Mouse (Mus musculus): ENCODE data around the gene Gm12216. TPM values are rescaled to one million over a fixed set of nuclear protein-coding genes. Genes with fewer than 3 reads are reported as not detected.

The Gm12216 gene
- total and polyA plus RNA-seq, 2 experiments = 2.7 to 3.2 TPM

GRCm38 (mm10) chr11:53755011-53755595 is 104.0 kb downstream of the Gm12216 start:
- Histone ChIP-seq H3K9ac (ENCODE audit: low read depth, low read length) (no peak overlapping the region), H3K4me1 (ENCODE audit: control insufficient read depth, insufficient read depth, low read length) (peaks cover 5% of the 10 kb centered on the region; the same call in 1 of the 2 replicates), H3K27me3 (ENCODE audit: control insufficient read depth, insufficient read depth, low read length) (no peaks in the 10 kb centered on the region), H3K36me3 (ENCODE audit: control insufficient read depth, insufficient read depth, low read length) (no peaks in the 10 kb centered on the region), H3K27ac (replicated peaks; ENCODE audit: insufficient read depth, low read depth, low read length) (no peak overlapping the region), H3K79me2 (ENCODE audit: control insufficient read depth, insufficient read depth, low read length) (no peaks in the 10 kb centered on the region), H3K4me3 (ENCODE audit: insufficient read depth, low read depth, low read length) (no peak overlapping the region)
- TF ChIP-seq POLR2A (IDR thresholded peaks at IDR 0.05; ENCODE audit: extremely low read depth, insufficient read depth, low read length) (no peak), CTCF (IDR thresholded peaks at IDR 0.05; ENCODE audit: low read depth, low read length) (no peak)
- 66% methylated on average over 12 of the region's 12 CpGs for WGBS
- DNase-seq (ENCODE audit: extremely low read depth, low read depth, low spot score) = no peak

- TF ChIP-seq CTCF (IDR thresholded peaks at IDR 0.05; ENCODE audit: low read depth, low read length) (no peak), POLR2A (IDR thresholded peaks at IDR 0.05; ENCODE audit: extremely low read depth, insufficient read depth, low read length) (no peak)
- no peaks in the 10 kb centered on the region for H3K4me1 ChIP-seq (ENCODE audit: control insufficient read depth, insufficient read depth, low read length)
- no peak overlapping the region for H3K4me3 ChIP-seq (ENCODE audit: insufficient read depth, low read depth, low read length)
- H3K27me3 ChIP-seq (ENCODE audit: control insufficient read depth, insufficient read depth, low read length) = no peaks in the 10 kb centered on the region
- 85% methylated on average over 5 of the region's 5 CpGs for WGBS
- no peaks in the 10 kb centered on the region for H3K79me2 ChIP-seq (ENCODE audit: control insufficient read depth, insufficient read depth, low read length)
- no peak overlapping the region for H3K9ac ChIP-seq (ENCODE audit: low read depth, low read length)
- no peak for DNase-seq (ENCODE audit: extremely low read depth, low read depth, low spot score)
- H3K36me3 ChIP-seq (ENCODE audit: control insufficient read depth, insufficient read depth, low read length) = no peaks in the 10 kb centered on the region
- H3K27ac ChIP-seq (replicated peaks; ENCODE audit: insufficient read depth, low read depth, low read length) = no peak overlapping the region
Measured at GRCm38 (mm10) chr11:53749716-53750352, 109.2 kb downstream of the Gm12216 start.

- no peaks in the 10 kb centered on the region for H3K27me3 ChIP-seq (ENCODE audit: control insufficient read depth, insufficient read depth, low read length)
- DNase-seq (ENCODE audit: extremely low read depth, low read depth, low spot score) = no peak
- H3K9ac ChIP-seq (ENCODE audit: low read depth, low read length) = no peak overlapping the region
- H3K79me2 ChIP-seq (ENCODE audit: control insufficient read depth, insufficient read depth, low read length) = no peaks in the 10 kb centered on the region
- H3K4me1 ChIP-seq (ENCODE audit: control insufficient read depth, insufficient read depth, low read length) = no peaks in the 10 kb centered on the region
- H3K4me3 ChIP-seq (ENCODE audit: insufficient read depth, low read depth, low read length) = no peak overlapping the region
- no peaks in the 10 kb centered on the region for H3K36me3 ChIP-seq (ENCODE audit: control insufficient read depth, insufficient read depth, low read length)
- WGBS = 93% methylated on average over 4 of the region's 4 CpGs
- TF ChIP-seq CTCF (IDR thresholded peaks at IDR 0.05; ENCODE audit: low read depth, low read length) (no peak), POLR2A (IDR thresholded peaks at IDR 0.05; ENCODE audit: extremely low read depth, insufficient read depth, low read length) (no peak)
- H3K27ac ChIP-seq (replicated peaks; ENCODE audit: insufficient read depth, low read depth, low read length) = no peak overlapping the region
Measured at GRCm38 (mm10) chr11:53749306-53749705, 109.8 kb downstream of the Gm12216 start.

- no peaks in the 10 kb centered on the region for H3K79me2 ChIP-seq (ENCODE audit: control insufficient read depth, insufficient read depth, low read length)
- no peak for TF ChIP-seq POLR2A (IDR thresholded peaks at IDR 0.05; ENCODE audit: extremely low read depth, insufficient read depth, low read length)
- no peak overlapping the region for H3K9ac ChIP-seq (ENCODE audit: low read depth, low read length)
Measured at GRCm38 (mm10) chr11:53748614-53749013, 110.4 kb downstream of the Gm12216 start.

GRCm38 (mm10) chr11:53747985-53748384 is 111.1 kb downstream of the Gm12216 start:
- TF ChIP-seq CTCF (IDR thresholded peaks at IDR 0.05; ENCODE audit: low read depth, low read length) (no peak), POLR2A (IDR thresholded peaks at IDR 0.05; ENCODE audit: extremely low read depth, insufficient read depth, low read length) (no peak)
- WGBS = 87% methylated on average over 9 of the region's 9 CpGs
- no peaks in the 10 kb centered on the region for H3K36me3 ChIP-seq (ENCODE audit: control insufficient read depth, insufficient read depth, low read length)
- no peak overlapping the region for H3K4me3 ChIP-seq (ENCODE audit: insufficient read depth, low read depth, low read length)
- no peaks in the 10 kb centered on the region for H3K79me2 ChIP-seq (ENCODE audit: control insufficient read depth, insufficient read depth, low read length)
- H3K27ac ChIP-seq (replicated peaks; ENCODE audit: insufficient read depth, low read depth, low read length) = no peak overlapping the region
- DNase-seq (ENCODE audit: extremely low read depth, low read depth, low spot score) = no peak
- H3K9ac ChIP-seq (ENCODE audit: low read depth, low read length) = no peak overlapping the region
- no peaks in the 10 kb centered on the region for H3K27me3 ChIP-seq (ENCODE audit: control insufficient read depth, insufficient read depth, low read length)
- no peaks in the 10 kb centered on the region for H3K4me1 ChIP-seq (ENCODE audit: control insufficient read depth, insufficient read depth, low read length)

More at GRCm38 (mm10) chr11:53748614-53749013, 110.4 kb downstream of the Gm12216 start:
- Histone ChIP-seq H3K36me3 (ENCODE audit: control insufficient read depth, insufficient read depth, low read length) (no peaks in the 10 kb centered on the region), H3K4me3 (ENCODE audit: insufficient read depth, low read depth, low read length) (no peak overlapping the region), H3K4me1 (ENCODE audit: control insufficient read depth, insufficient read depth, low read length) (no peaks in the 10 kb centered on the region), H3K27me3 (ENCODE audit: control insufficient read depth, insufficient read depth, low read length) (no peaks in the 10 kb centered on the region), H3K27ac (replicated peaks; ENCODE audit: insufficient read depth, low read depth, low read length) (no peak overlapping the region)
- no peak for DNase-seq (ENCODE audit: extremely low read depth, low read depth, low spot score)
- WGBS = 89% methylated on average over 6 of the region's 6 CpGs

- Histone ChIP-seq H3K4me1 (ENCODE audit: control insufficient read depth, insufficient read depth, low read length) (no peaks in the 10 kb centered on the region), H3K27ac (replicated peaks; ENCODE audit: insufficient read depth, low read depth, low read length) (no peak overlapping the region), H3K79me2 (ENCODE audit: control insufficient read depth, insufficient read depth, low read length) (no peaks in the 10 kb centered on the region), H3K36me3 (ENCODE audit: control insufficient read depth, insufficient read depth, low read length) (no peaks in the 10 kb centered on the region), H3K4me3 (ENCODE audit: insufficient read depth, low read depth, low read length) (no peak overlapping the region), H3K9ac (ENCODE audit: low read depth, low read length) (no peak overlapping the region), H3K27me3 (ENCODE audit: control insufficient read depth, insufficient read depth, low read length) (no peaks in the 10 kb centered on the region)
- TF ChIP-seq POLR2A (IDR thresholded peaks at IDR 0.05; ENCODE audit: extremely low read depth, insufficient read depth, low read length) = no peak
- TF ChIP-seq CTCF (IDR thresholded peaks at IDR 0.05; ENCODE audit: low read depth, low read length) = no peak
- DNase-seq (ENCODE audit: extremely low read depth, low read depth, low spot score) = no peak
- WGBS = 71% methylated on average over 2 of the region's 2 CpGs
Measured at GRCm38 (mm10) chr11:53745260-53745659, 113.8 kb downstream of the Gm12216 start.

All from liver, adult 2 months (tissue).